Mouse (Mus musculus): ENCODE measurements around the gene Slamf9.

DNA sequence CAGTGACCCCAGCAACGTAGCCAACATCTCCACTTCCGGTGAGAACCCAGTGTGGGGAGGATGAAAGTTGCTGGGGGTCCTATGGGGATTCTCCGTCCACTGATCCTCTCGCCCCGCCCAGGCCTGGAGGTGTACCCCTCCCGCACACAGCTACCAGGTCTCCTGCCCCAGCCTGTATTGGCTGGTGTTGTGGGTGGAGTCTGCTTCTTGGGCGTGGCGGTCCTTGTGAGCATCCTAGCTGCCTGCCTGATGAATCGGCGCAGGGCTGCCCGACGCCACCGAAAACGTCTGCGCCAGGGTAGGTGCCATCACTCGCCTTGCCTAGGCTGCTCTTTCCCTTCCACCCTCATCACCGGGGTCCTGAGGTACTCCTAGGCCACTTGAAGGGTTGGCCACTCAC lies 20.9 kb downstream of the Slamf9 start:
- TF ChIP-seq CTCF (IDR thresholded peaks at IDR 0.05; ENCODE audit: low read depth, low read length) = no peak
- TF ChIP-seq POLR2A (IDR thresholded peaks at IDR 0.05; ENCODE audit: borderline replicate concordance, low read depth, low read length) = no peak
